Mouse (Mus musculus): ENCODE measurements around the gene Hcfc1r1. TPM values are rescaled to one million over a fixed set of nuclear protein-coding genes. Genes with fewer than 3 reads are reported as not detected.

Hcfc1r1 gene
- total RNA-seq, 2 experiments from 2014 or later = 6.3 to 11.0 TPM

- no peak for ATAC-seq (replicated peaks; ENCODE audit: low FRiP score, poor library complexity, severe bottlenecking)
These were observed 1.0 kb downstream of the Hcfc1r1 start for GRCm38 (mm10) chr17:23674271-23674952.

- no peak for ATAC-seq (replicated peaks; ENCODE audit: low FRiP score, poor library complexity, severe bottlenecking)
These were observed 1.7 kb downstream of the Hcfc1r1 start for GRCm38 (mm10) chr17:23675127-23675526.

- no peak for ATAC-seq (replicated peaks; ENCODE audit: low FRiP score, poor library complexity, severe bottlenecking)
These were observed 2.3 kb downstream of the Hcfc1r1 start for GRCm38 (mm10) chr17:23675564-23676281.

- ATAC-seq (replicated peaks; ENCODE audit: low FRiP score, poor library complexity, severe bottlenecking) = no peak
These were observed 3.2 kb downstream of the Hcfc1r1 start for GRCm38 (mm10) chr17:23676473-23677031.

- peak; percentile 61 for ATAC-seq (replicated peaks; ENCODE audit: low FRiP score, poor library complexity, severe bottlenecking)
These were observed 3.9 kb downstream of the Hcfc1r1 start, which contains the start of gene Tnfrsf12a for GRCm38 (mm10) chr17:23677236-23677679. Gene Tnfrsf12a (minus strand): TSS chr17:23677468.

GRCm38 (mm10) chr17:23679127-23679835 is 5.9 kb downstream of the Hcfc1r1 start, which contains the start of gene Cldn6:
Gene Cldn6 (plus strand): TSS chr17:23679249.
- ATAC-seq (replicated peaks; ENCODE audit: low FRiP score, poor library complexity, severe bottlenecking) = no peak

- no peak for ATAC-seq (replicated peaks; ENCODE audit: low FRiP score, poor library complexity, severe bottlenecking)
These were observed 6.9 kb downstream of the Hcfc1r1 start for GRCm38 (mm10) chr17:23680336-23680735.

- no peak for ATAC-seq (replicated peaks; ENCODE audit: low FRiP score, poor library complexity, severe bottlenecking)
These were observed 7.7 kb downstream of the Hcfc1r1 start for GRCm38 (mm10) chr17:23681086-23681485.

GRCm38 (mm10) chr17:23682092-23682491 is 8.7 kb downstream of the Hcfc1r1 start:
- no peak for ATAC-seq (replicated peaks; ENCODE audit: low FRiP score, poor library complexity, severe bottlenecking)

- no peak for ATAC-seq (replicated peaks; ENCODE audit: low FRiP score, poor library complexity, severe bottlenecking)
These were observed 9.1 kb downstream of the Hcfc1r1 start for GRCm38 (mm10) chr17:23682530-23682929.

GRCm38 (mm10) chr17:23683226-23683625 is 9.8 kb downstream of the Hcfc1r1 start:
- ATAC-seq (replicated peaks; ENCODE audit: low FRiP score, poor library complexity, severe bottlenecking) = no peak; the same call in 1 of the 2 replicates

GRCm38 (mm10) chr17:23683856-23684672 is 10.7 kb downstream of the Hcfc1r1 start, which contains the start of gene Cldn9:
Gene Cldn9 (minus strand): TSS chr17:23684026.
- ATAC-seq (replicated peaks; ENCODE audit: low FRiP score, poor library complexity, severe bottlenecking) = no peak

GRCm38 (mm10) chr17:23694491-23694890 is 21.1 kb downstream of the Hcfc1r1 start:
- ATAC-seq (replicated peaks; ENCODE audit: low FRiP score, poor library complexity, severe bottlenecking) = no peak

- no peak for ATAC-seq (replicated peaks; ENCODE audit: low FRiP score, poor library complexity, severe bottlenecking)
These were observed 22.4 kb downstream of the Hcfc1r1 start for GRCm38 (mm10) chr17:23695801-23696200.

GRCm38 (mm10) chr17:23699131-23700077 is 26.0 kb downstream of the Hcfc1r1 start:
- ATAC-seq (replicated peaks; ENCODE audit: low FRiP score, poor library complexity, severe bottlenecking) = peak; percentile 46; the same call in 1 of the 2 replicates

- ATAC-seq (replicated peaks; ENCODE audit: low FRiP score, poor library complexity, severe bottlenecking) = peak; percentile 84
These were observed 26.7 kb downstream of the Hcfc1r1 start for GRCm38 (mm10) chr17:23700079-23700478.

- ATAC-seq (replicated peaks; ENCODE audit: low FRiP score, poor library complexity, severe bottlenecking) = no peak
These were observed 29.9 kb downstream of the Hcfc1r1 start for GRCm38 (mm10) chr17:23703301-23703700.

- no peak for ATAC-seq (replicated peaks; ENCODE audit: low FRiP score, poor library complexity, severe bottlenecking)
These were observed 31.3 kb downstream of the Hcfc1r1 start for GRCm38 (mm10) chr17:23704741-23705140.

Data from erythroid progenitor cell, adult 5-6 weeks (primary cell).